Mouse (Mus musculus) liver, embryonic 13.5 days (tissue): ENCODE data around the gene Fer. TPM values are rescaled to one million over a fixed set of nuclear protein-coding genes. Genes with fewer than 3 reads are reported as not detected.

Experiments used
- ATAC-seq: fragments of 200-750 bp; cut with Nextera tagmentation; 2 replicates; pipeline ENCODE4 v1.8.0; 2017; ENCODE audit warnings: low read depth, mild to moderate bottlenecking, moderate number of reproducible peaks, moderate library complexity
- DNase-seq: peaks from one replicate; pipeline ENCODE4 v3.0.0; 2022
- H3K27ac ChIP-seq: fragments of 300-500 bp; sonication (generic); 2 replicates; pipeline ENCODE4 v1.5.1; 2015; ENCODE audit warnings: moderate library complexity, mild to moderate bottlenecking, inconsistent platforms
- H3K27me3 ChIP-seq: fragments of 300-500 bp; sonication (generic); 2 replicates; pipeline ENCODE4 v1.6.1; 2015; ENCODE audit warnings: mild to moderate bottlenecking, inconsistent platforms
- H3K36me3 ChIP-seq: fragments of 300-500 bp; sonication (generic); 2 replicates; pipeline ENCODE4 v1.6.1; 2015; ENCODE audit warnings: mild to moderate bottlenecking, inconsistent platforms
- H3K4me1 ChIP-seq: fragments of 300-500 bp; sonication (generic); replicated peaks from 2 replicates; pipeline ENCODE4 v1.6.1; 2015; ENCODE audit warnings: inconsistent platforms
- H3K4me2 ChIP-seq: fragments of 300-500 bp; sonication (generic); 2 replicates; pipeline ENCODE4 v1.6.1; 2015; ENCODE audit warnings: inconsistent platforms, mild to moderate bottlenecking, moderate library complexity
- H3K4me3 ChIP-seq: fragments of 300-500 bp; sonication (generic); replicated peaks from 2 replicates; pipeline ENCODE4 v1.5.1; 2015; ENCODE audit warnings: mild to moderate bottlenecking, inconsistent platforms
- H3K9ac ChIP-seq: fragments of 300-500 bp; sonication (generic); 2 replicates; pipeline ENCODE4 v1.6.1; 2015; ENCODE audit warnings: mild to moderate bottlenecking, inconsistent platforms
- H3K9me3 ChIP-seq: fragments of 300-500 bp; sonication (generic); replicated peaks from 2 replicates; pipeline ENCODE4 v1.6.1; 2016; ENCODE audit warnings: inconsistent platforms
- WGBS: fragments of 180-500 bp; shearing (Covaris S2); methylation state at CpG from one replicate; pipeline ENCODE4 v1.1.7; 2015; ENCODE audit not compliant: insufficient replicate concordance; 5-methylcytosine and 5-hydroxymethylcytosine counted together
- polyA plus RNA-seq: library from polyadenylated mRNA; unstranded; fragments of >200 nt; fragmentation: Nextera tagmentation; extraction: Ambion mirVana; gene quantifications from 2 replicates; pipeline ENCODE4 v1.2.1, GENCODE M21; 2015

Fer gene
- polyA plus RNA-seq, 1 experiment from 2014 or later = 9.3 TPM

GRCm38 (mm10) chr17:64141856-64142255 lies 279.0 kb downstream of the Fer start:
- Histone ChIP-seq H3K36me3 (0 out of 2 replicates have a peak, but pooled peaks cover 4% of the 10 kb centered on the region), H3K9me3 (no peaks in the 10 kb centered on the region), H3K4me2 (no peak overlapping the region), H3K4me1 (no peaks in the 10 kb centered on the region), H3K27ac (no peak overlapping the region), H3K4me3 (no peak overlapping the region), H3K27me3 (no peaks in the 10 kb centered on the region), H3K9ac (no peak overlapping the region)
- ATAC-seq (no peak), DNase-seq (no peak)
- WGBS = 78% methylated on average over 9 of the region's 9 CpGs

GRCm38 (mm10) chr17:64146409-64146808 lies 283.5 kb downstream of the Fer start:
- H3K9me3 ChIP-seq = no peaks in the 10 kb centered on the region
- no peak overlapping the region for H3K9ac ChIP-seq
- no peaks in the 10 kb centered on the region for H3K27me3 ChIP-seq
- H3K27ac ChIP-seq = no peak overlapping the region
- ATAC-seq = no peak
- H3K4me2 ChIP-seq = no peak overlapping the region
- no peaks in the 10 kb centered on the region for H3K4me1 ChIP-seq
- 71% methylated on average over 4 of the region's 4 CpGs for WGBS
- H3K4me3 ChIP-seq = no peak overlapping the region
- DNase-seq = no peak
- H3K36me3 ChIP-seq = no peaks in the 10 kb centered on the region

GRCm38 (mm10) chr17:64150717-64151116 lies 287.9 kb downstream of the Fer start:
- H3K27ac ChIP-seq = no peak overlapping the region
- ATAC-seq = no peak
- no peak overlapping the region for H3K4me3 ChIP-seq
- no peak for DNase-seq
- WGBS = 91% methylated on average over 1 of the region's 1 CpGs
- no peak overlapping the region for H3K4me2 ChIP-seq
- H3K9me3 ChIP-seq = no peaks in the 10 kb centered on the region
- no peaks in the 10 kb centered on the region for H3K4me1 ChIP-seq
- no peaks in the 10 kb centered on the region for H3K27me3 ChIP-seq
- H3K36me3 ChIP-seq = no peaks in the 10 kb centered on the region
- H3K9ac ChIP-seq = no peak overlapping the region

GRCm38 (mm10) chr17:64167731-64168130 lies 304.9 kb downstream of the Fer start:
- H3K9me3 ChIP-seq = no peaks in the 10 kb centered on the region
- H3K4me3 ChIP-seq = no peak overlapping the region
- no peaks in the 10 kb centered on the region for H3K36me3 ChIP-seq
- H3K27me3 ChIP-seq = no peaks in the 10 kb centered on the region
- no peak overlapping the region for H3K9ac ChIP-seq
- WGBS = 79% methylated on average over 5 of the region's 5 CpGs
- DNase-seq = no peak
- H3K27ac ChIP-seq = no peak overlapping the region
- no peaks in the 10 kb centered on the region for H3K4me1 ChIP-seq
- H3K4me2 ChIP-seq = no peak overlapping the region
- ATAC-seq = no peak

GRCm38 (mm10) chr17:64170019-64170418 lies 307.2 kb downstream of the Fer start:
- Histone ChIP-seq H3K4me1 (no peaks in the 10 kb centered on the region), H3K9me3 (no peaks in the 10 kb centered on the region), H3K27me3 (no peaks in the 10 kb centered on the region), H3K27ac (no peak overlapping the region), H3K36me3 (no peaks in the 10 kb centered on the region), H3K4me2 (no peak overlapping the region), H3K9ac (no peak overlapping the region), H3K4me3 (no peak overlapping the region)
- ATAC-seq (no peak), DNase-seq (no peak)
- WGBS = 66% methylated on average over 5 of the region's 5 CpGs

- no peaks in the 10 kb centered on the region for H3K4me1 ChIP-seq
- H3K9me3 ChIP-seq = no peaks in the 10 kb centered on the region
- WGBS = 34% methylated on average over 2 of the region's 2 CpGs
- DNase-seq (no peak), ATAC-seq (no peak)
- no peaks in the 10 kb centered on the region for H3K36me3 ChIP-seq
- no peaks in the 10 kb centered on the region for H3K27me3 ChIP-seq
- H3K4me3 ChIP-seq = no peak overlapping the region
- no peak overlapping the region for H3K9ac ChIP-seq
- no peak overlapping the region for H3K4me2 ChIP-seq
- no peak overlapping the region for H3K27ac ChIP-seq
Observed at GRCm38 (mm10) chr17:64172474-64172873, 309.6 kb downstream of the Fer start.

GRCm38 (mm10) chr17:64180546-64180945 lies 317.7 kb downstream of the Fer start:
- Histone ChIP-seq H3K4me2 (no peak overlapping the region), H3K27me3 (no peaks in the 10 kb centered on the region), H3K36me3 (no peaks in the 10 kb centered on the region), H3K4me3 (no peak overlapping the region), H3K9me3 (no peaks in the 10 kb centered on the region), H3K9ac (no peak overlapping the region), H3K27ac (no peak overlapping the region), H3K4me1 (no peaks in the 10 kb centered on the region)
- 68% methylated on average over 5 of the region's 5 CpGs for WGBS
- no peak for DNase-seq
- no peak for ATAC-seq

- H3K4me3 ChIP-seq = no peak overlapping the region
- WGBS = 51% methylated on average over 3 of the region's 3 CpGs
- no peak for ATAC-seq
- H3K27ac ChIP-seq = no peak overlapping the region
- H3K9ac ChIP-seq = no peak overlapping the region
- H3K9me3 ChIP-seq = no peaks in the 10 kb centered on the region
- H3K4me1 ChIP-seq = no peaks in the 10 kb centered on the region
- H3K27me3 ChIP-seq = no peaks in the 10 kb centered on the region
- H3K4me2 ChIP-seq = no peak overlapping the region
- no peak for DNase-seq
- H3K36me3 ChIP-seq = no peaks in the 10 kb centered on the region
Observed at GRCm38 (mm10) chr17:64181291-64181690, 318.4 kb downstream of the Fer start.

GRCm38 (mm10) chr17:64182599-64182998 lies 319.7 kb downstream of the Fer start:
- WGBS = 68% methylated on average over 3 of the region's 3 CpGs

GRCm38 (mm10) chr17:64183196-64183595 lies 320.3 kb downstream of the Fer start:
- no peak overlapping the region for H3K4me3 ChIP-seq
- H3K4me2 ChIP-seq = no peak overlapping the region
- H3K9ac ChIP-seq = no peak overlapping the region
- H3K9me3 ChIP-seq = no peaks in the 10 kb centered on the region
- WGBS = 40% methylated on average over 5 of the region's 5 CpGs
- H3K27ac ChIP-seq = no peak overlapping the region
- DNase-seq = no peak
- H3K4me1 ChIP-seq = no peaks in the 10 kb centered on the region
- no peak for ATAC-seq
- H3K36me3 ChIP-seq = no peaks in the 10 kb centered on the region
- H3K27me3 ChIP-seq = no peaks in the 10 kb centered on the region

More at GRCm38 (mm10) chr17:64182599-64182998, 319.7 kb downstream of the Fer start:
- DNase-seq (no peak), ATAC-seq (no peak; the same call in 1 of the 2 replicates)
- Histone ChIP-seq H3K4me2 (no peak overlapping the region), H3K9me3 (no peaks in the 10 kb centered on the region), H3K27me3 (no peaks in the 10 kb centered on the region), H3K4me1 (no peaks in the 10 kb centered on the region), H3K4me3 (no peak overlapping the region), H3K27ac (no peak overlapping the region), H3K36me3 (no peaks in the 10 kb centered on the region), H3K9ac (no peak overlapping the region)
